Mouse (Mus musculus): ENCODE data around the gene Mlf1. TPM values are rescaled to one million over a fixed set of nuclear protein-coding genes. Genes with fewer than 3 reads are reported as not detected.

Gene Mlf1
- polyA plus RNA-seq, 1 experiment = 2.2 TPM

GRCm38 (mm10) chr3:67351406-67352127 is 22.3 kb upstream of the Mlf1 start:
- Histone ChIP-seq H3K27me3 (ENCODE audit: control insufficient read depth, insufficient read depth, low read length) (no peaks in the 10 kb centered on the region), H3K36me3 (ENCODE audit: control insufficient read depth, insufficient read depth, low read length) (no peaks in the 10 kb centered on the region), H3K27ac (ENCODE audit: control insufficient read depth, insufficient read depth, low read length) (no peak overlapping the region), H3K4me3 (ENCODE audit: control insufficient read depth, insufficient read depth, low read length) (no peak overlapping the region), H3K4me1 (replicated peaks; ENCODE audit: control insufficient read depth, insufficient read depth, low read length) (peaks cover 4% of the 10 kb centered on the region)
- no peak for TF ChIP-seq CTCF (IDR thresholded peaks at IDR 0.05; ENCODE audit: borderline replicate concordance, control insufficient read depth, extremely low read depth, insufficient read depth, low read length, poor library complexity)
- TF ChIP-seq POLR2A (IDR thresholded peaks at IDR 0.05; ENCODE audit: control insufficient read depth, extremely low read depth, insufficient read depth, low read length, poor library complexity) = no peak
- 92% methylated on average over 12 of the region's 12 CpGs for WGBS
- DNase-seq = no peak

DNA sequence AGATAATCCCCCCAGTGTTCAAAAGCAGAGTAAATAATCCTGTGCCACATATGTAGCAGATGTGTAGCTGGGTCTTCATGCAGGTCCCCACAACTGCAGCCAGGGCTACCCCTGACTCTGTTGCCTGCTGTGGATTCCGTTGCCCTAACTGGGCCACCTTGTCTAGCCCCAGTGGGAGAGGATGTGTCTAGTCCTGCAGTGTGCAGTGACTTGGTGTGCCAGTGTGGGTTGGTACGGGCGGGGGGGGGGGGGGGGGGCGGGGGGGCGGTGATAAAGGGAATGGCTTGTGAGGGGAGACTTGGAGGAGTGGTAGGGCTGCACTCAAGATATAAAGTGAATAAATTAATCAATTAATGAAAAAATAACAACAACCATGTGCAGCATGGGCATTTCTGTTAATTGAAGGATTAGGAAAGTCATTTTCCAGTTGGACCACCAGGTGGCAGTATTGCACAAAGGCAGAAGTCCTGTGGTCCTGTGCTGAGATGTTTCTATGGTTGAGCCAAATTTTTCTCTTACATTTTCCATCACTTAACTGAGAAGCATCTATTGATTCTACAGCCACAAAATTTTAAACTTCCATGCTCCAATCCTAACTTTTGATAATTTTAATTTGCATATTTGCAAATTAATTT is 21.7 kb upstream of the Mlf1 start:
- TF ChIP-seq CTCF (IDR thresholded peaks at IDR 0.05; ENCODE audit: borderline replicate concordance, control insufficient read depth, extremely low read depth, insufficient read depth, low read length, poor library complexity) (no peak), POLR2A (IDR thresholded peaks at IDR 0.05; ENCODE audit: control insufficient read depth, extremely low read depth, insufficient read depth, low read length, poor library complexity) (no peak)
- 48% methylated on average over 5 of the region's 5 CpGs for WGBS
- H3K4me3 ChIP-seq (ENCODE audit: control insufficient read depth, insufficient read depth, low read length) = no peak overlapping the region
- no peak overlapping the region for H3K27ac ChIP-seq (ENCODE audit: control insufficient read depth, insufficient read depth, low read length)
- H3K4me1 ChIP-seq (replicated peaks; ENCODE audit: control insufficient read depth, insufficient read depth, low read length) = peaks cover 4% of the 10 kb centered on the region
- H3K36me3 ChIP-seq (ENCODE audit: control insufficient read depth, insufficient read depth, low read length) = no peaks in the 10 kb centered on the region
- peak; percentile 41 for DNase-seq
- no peaks in the 10 kb centered on the region for H3K27me3 ChIP-seq (ENCODE audit: control insufficient read depth, insufficient read depth, low read length)

- no peak for TF ChIP-seq CTCF (IDR thresholded peaks at IDR 0.05; ENCODE audit: borderline replicate concordance, control insufficient read depth, extremely low read depth, insufficient read depth, low read length, poor library complexity)
- TF ChIP-seq POLR2A (IDR thresholded peaks at IDR 0.05; ENCODE audit: control insufficient read depth, extremely low read depth, insufficient read depth, low read length, poor library complexity) = no peak
- H3K27me3 ChIP-seq (ENCODE audit: control insufficient read depth, insufficient read depth, low read length) = no peaks in the 10 kb centered on the region
- WGBS = 12% methylated on average over 3 of the region's 3 CpGs
- no peak overlapping the region for H3K27ac ChIP-seq (ENCODE audit: control insufficient read depth, insufficient read depth, low read length)
- H3K4me1 ChIP-seq (replicated peaks; ENCODE audit: control insufficient read depth, insufficient read depth, low read length) = peaks cover 4% of the 10 kb centered on the region
- H3K36me3 ChIP-seq (ENCODE audit: control insufficient read depth, insufficient read depth, low read length) = no peaks in the 10 kb centered on the region
- DNase-seq = no peak
- no peak overlapping the region for H3K4me3 ChIP-seq (ENCODE audit: control insufficient read depth, insufficient read depth, low read length)
These were observed 21.1 kb upstream of the Mlf1 start for GRCm38 (mm10) chr3:67352763-67353149.

GRCm38 (mm10) chr3:67358376-67358775 is 15.5 kb upstream of the Mlf1 start:
- no peaks in the 10 kb centered on the region for H3K27me3 ChIP-seq (ENCODE audit: control insufficient read depth, insufficient read depth, low read length)
- no peaks in the 10 kb centered on the region for H3K4me1 ChIP-seq (replicated peaks; ENCODE audit: control insufficient read depth, insufficient read depth, low read length)
- H3K36me3 ChIP-seq (ENCODE audit: control insufficient read depth, insufficient read depth, low read length) = no peaks in the 10 kb centered on the region
- DNase-seq = no peak
- no peak overlapping the region for H3K4me3 ChIP-seq (ENCODE audit: control insufficient read depth, insufficient read depth, low read length)
- H3K27ac ChIP-seq (ENCODE audit: control insufficient read depth, insufficient read depth, low read length) = no peak overlapping the region
- WGBS = 94% methylated on average over 7 of the region's 7 CpGs
- TF ChIP-seq POLR2A (IDR thresholded peaks at IDR 0.05; ENCODE audit: control insufficient read depth, extremely low read depth, insufficient read depth, low read length, poor library complexity) (no peak), CTCF (IDR thresholded peaks at IDR 0.05; ENCODE audit: borderline replicate concordance, control insufficient read depth, extremely low read depth, insufficient read depth, low read length, poor library complexity) (no peak)

GRCm38 (mm10) chr3:67366087-67366892 is 7.6 kb upstream of the Mlf1 start:
- WGBS = 85% methylated on average over 4 of the region's 4 CpGs
- TF ChIP-seq CTCF (IDR thresholded peaks at IDR 0.05; ENCODE audit: borderline replicate concordance, control insufficient read depth, extremely low read depth, insufficient read depth, low read length, poor library complexity) = no peak
- no peak for TF ChIP-seq POLR2A (IDR thresholded peaks at IDR 0.05; ENCODE audit: control insufficient read depth, extremely low read depth, insufficient read depth, low read length, poor library complexity)
- H3K27ac ChIP-seq (ENCODE audit: control insufficient read depth, insufficient read depth, low read length) = no peak overlapping the region
- no peak overlapping the region for H3K4me3 ChIP-seq (ENCODE audit: control insufficient read depth, insufficient read depth, low read length)
- H3K36me3 ChIP-seq (ENCODE audit: control insufficient read depth, insufficient read depth, low read length) = no peaks in the 10 kb centered on the region
- DNase-seq = no peak
- H3K4me1 ChIP-seq (replicated peaks; ENCODE audit: control insufficient read depth, insufficient read depth, low read length) = no peaks in the 10 kb centered on the region
- H3K27me3 ChIP-seq (ENCODE audit: control insufficient read depth, insufficient read depth, low read length) = no peaks in the 10 kb centered on the region

DNA sequence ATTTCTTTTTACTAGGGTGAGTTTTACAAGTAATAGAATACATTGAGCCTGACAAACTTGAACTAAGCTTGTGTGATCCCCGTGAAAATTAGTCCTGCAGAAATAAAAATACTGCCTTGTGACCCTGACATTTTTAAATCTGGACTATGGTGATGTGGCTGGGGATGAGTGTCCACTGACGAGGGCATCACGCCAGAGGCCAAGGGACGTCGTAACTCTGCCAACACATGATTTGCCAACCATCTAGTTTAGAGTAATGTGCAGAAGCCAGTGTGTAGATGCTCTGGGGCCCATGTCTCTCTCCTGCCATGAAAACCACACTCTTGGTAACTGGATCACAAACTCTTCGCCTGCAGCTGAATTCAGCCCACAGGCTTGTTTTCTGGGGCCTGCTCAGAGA is 6.4 kb upstream of the Mlf1 start:
- no peak overlapping the region for H3K4me3 ChIP-seq (ENCODE audit: control insufficient read depth, insufficient read depth, low read length)
- DNase-seq = no peak
- 93% methylated on average over 6 of the region's 6 CpGs for WGBS
- H3K27ac ChIP-seq (ENCODE audit: control insufficient read depth, insufficient read depth, low read length) = no peak overlapping the region
- TF ChIP-seq CTCF (IDR thresholded peaks at IDR 0.05; ENCODE audit: borderline replicate concordance, control insufficient read depth, extremely low read depth, insufficient read depth, low read length, poor library complexity) (no peak), POLR2A (IDR thresholded peaks at IDR 0.05; ENCODE audit: control insufficient read depth, extremely low read depth, insufficient read depth, low read length, poor library complexity) (no peak)
- H3K27me3 ChIP-seq (ENCODE audit: control insufficient read depth, insufficient read depth, low read length) = no peaks in the 10 kb centered on the region
- H3K36me3 ChIP-seq (ENCODE audit: control insufficient read depth, insufficient read depth, low read length) = no peaks in the 10 kb centered on the region
- H3K4me1 ChIP-seq (replicated peaks; ENCODE audit: control insufficient read depth, insufficient read depth, low read length) = no peaks in the 10 kb centered on the region

All from thymus, adult 2 months (tissue).